Mouse (Mus musculus) C2C12 (cell line): ENCODE measurements around the gene P2rx4. TPM values are rescaled to one million over a fixed set of nuclear protein-coding genes. Genes with fewer than 3 reads are reported as not detected.
"Not testable (repeated sequence)": the region's sequence is repeated elsewhere in the genome, so short reads cannot be mapped to it uniquely, and the experiment has no call there.

Experiments
- H3K27me3 ChIP-seq: one replicate; pipeline ENCODE4 v1.6.1; 2011; ENCODE audit not compliant: control insufficient read depth, insufficient read depth, insufficient read length
- H3K36me3 ChIP-seq: one replicate; pipeline ENCODE4 v1.6.1; 2011; ENCODE audit not compliant: control insufficient read depth, insufficient read depth
- H3K4me3 ChIP-seq: one replicate; pipeline ENCODE4 v1.5.1; 2011; ENCODE audit warnings: mild to moderate bottlenecking, control low read depth; ENCODE audit not compliant: poor library complexity, insufficient read depth, severe bottlenecking
- H3K79me2 ChIP-seq: one replicate; pipeline ENCODE4 v1.6.1; 2011; ENCODE audit not compliant: control insufficient read depth, insufficient read depth
- H3K79me3 ChIP-seq: one replicate; pipeline ENCODE4 v1.6.1; 2011; ENCODE audit warnings: low read depth, control low read depth
- H3ac ChIP-seq: one replicate; pipeline ENCODE3; 2011; ENCODE audit warnings: low read depth; ENCODE audit not compliant: control insufficient read depth, insufficient read length
- CEBPB ChIP-seq: IDR thresholded peaks from one replicate; pipeline ENCODE4 v1.6.1; 2011; ENCODE audit warnings: low read depth, mild to moderate bottlenecking, control low read depth, moderate library complexity
- CTCF ChIP-seq: IDR thresholded peaks from one replicate; pipeline ENCODE4 v1.5.1; 2011; ENCODE audit not compliant: control insufficient read depth, insufficient read depth, insufficient read length
- FOSL1 ChIP-seq: IDR thresholded peaks from one replicate; pipeline ENCODE4 v1.8.0; 2011; ENCODE audit warnings: mild to moderate bottlenecking, low read length; ENCODE audit not compliant: poor library complexity, insufficient read depth, severe bottlenecking
- MAX ChIP-seq: IDR thresholded peaks from one replicate; pipeline ENCODE4 v1.6.1; 2011; ENCODE audit warnings: mild to moderate bottlenecking, control low read depth
- MYOD1 ChIP-seq: IDR thresholded peaks from one replicate; pipeline ENCODE4 v1.6.1; 2011; ENCODE audit warnings: low read depth; ENCODE audit not compliant: control insufficient read depth, insufficient read length
- MYOG ChIP-seq: IDR thresholded peaks from one replicate; pipeline ENCODE4 v1.6.1; 2011; ENCODE audit not compliant: control insufficient read depth, insufficient read length; ENCODE audit errors: extremely low read depth
- USF1 ChIP-seq: IDR thresholded peaks from one replicate; pipeline ENCODE4 v1.6.1; 2011; ENCODE audit warnings: low read depth, mild to moderate bottlenecking, control low read depth, moderate library complexity
- long read RNA-seq, 2 experiments: library from polyadenylated mRNA; unstranded; transcript quantifications; one replicate each; pipeline ENCODE4 v2.0.0; 2019 to 2020
- polyA plus RNA-seq: library from polyadenylated mRNA; unstranded; fragments of >200 nt; fragmentation: generic; extraction: Trizol; gene quantifications from one replicate; pipeline ENCODE4 v1.2.1, GENCODE M21; 2012; ENCODE audit warnings: missing spikeins

Gene P2rx4
- polyA plus RNA-seq: 11.0 TPM
- long read RNA-seq, experiment 1, transcript P2rx4-201 (12 exons, 2,702 nt): major isoform, 27 of 41 reads
- long read RNA-seq, experiment 1, transcript P2rx4-202 (11 exons, 1,887 nt): minor isoform, 5 of 41 reads
- long read RNA-seq, experiment 1, partial matches to known transcripts: 1 of 41 reads
- long read RNA-seq, experiment 1, other reads (novel, unspliced or antisense): 6 of 41 reads
- long read RNA-seq, experiment 2, transcript P2rx4-201 (12 exons, 2,702 nt): major isoform, 98 of 134 reads
- long read RNA-seq, experiment 2, transcript P2rx4-202 (11 exons, 1,887 nt): minor isoform, 15 of 134 reads
- long read RNA-seq, experiment 2, transcript P2rx4-206 (11 exons, 1,111 nt): minor isoform, 5 of 134 reads
- long read RNA-seq, experiment 2, partial matches to known transcripts: 0 of 134 reads
- long read RNA-seq, experiment 2, other reads (novel, unspliced or antisense): 13 of 134 reads

GRCm38 (mm10) chr5:122707276-122708181, at the start of gene P2rx4:
TSS of gene P2rx4 (plus strand) at chr5:122707544.
- TF ChIP-seq CTCF (no peak), MAX (peak; percentile 75), USF1 (peak; percentile 68), FOSL1 (no peak), CEBPB (no peak), MYOG (no peak), MYOD1 (no peak)

GRCm38 (mm10) chr5:122662501-122662900, 44.8 kb upstream of the P2rx4 start:
- Histone ChIP-seq H3K4me3 (no peak overlapping the region), H3K27me3 (no peaks in the 10 kb centered on the region), H3ac (no peak overlapping the region), H3K79me3 (no peaks in the 10 kb centered on the region), H3K36me3 (no peaks in the 10 kb centered on the region), H3K79me2 (no peaks in the 10 kb centered on the region)
- TF ChIP-seq CTCF (no peak), MAX (no peak), MYOD1 (no peak), CEBPB (no peak), USF1 (no peak), MYOG (no peak), FOSL1 (no peak)

More at GRCm38 (mm10) chr5:122707276-122708181, at the start of gene P2rx4:
- Histone ChIP-seq H3K79me2 (no peaks in the 10 kb centered on the region), H3ac (peak within 1 kb of the TSS; percentile 80), H3K27me3 (no peaks in the 10 kb centered on the region), H3K79me3 (no peaks in the 10 kb centered on the region), H3K36me3 (no peaks in the 10 kb centered on the region), H3K4me3 (peak within 1 kb of the TSS; percentile 42)

DNA sequence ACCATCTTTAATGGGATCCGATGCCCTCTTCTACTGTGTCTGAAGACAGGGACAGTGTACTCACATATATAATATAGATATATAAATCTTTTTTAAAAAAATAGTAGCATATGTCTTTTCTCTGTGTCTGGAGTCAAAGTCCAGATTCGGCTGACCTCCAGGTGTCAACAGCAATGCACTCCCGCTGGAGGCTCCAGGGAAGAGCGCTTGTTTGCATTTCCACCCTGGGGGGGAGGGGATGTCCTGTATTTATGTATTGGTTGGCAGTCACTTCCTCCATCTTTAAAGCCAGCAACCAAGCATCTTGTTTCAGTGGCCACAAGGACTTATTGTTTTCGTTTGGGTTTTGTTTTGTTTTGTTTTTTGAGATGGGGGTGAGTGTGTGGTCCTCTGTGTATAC, 42.3 kb upstream of the P2rx4 start:
- no peak overlapping the region for H3ac ChIP-seq
- no peaks in the 10 kb centered on the region for H3K36me3 ChIP-seq
- no peaks in the 10 kb centered on the region for H3K79me2 ChIP-seq
- TF ChIP-seq MYOD1: no peak
- TF ChIP-seq USF1: no peak
- no peak for TF ChIP-seq CEBPB
- no peak for TF ChIP-seq MAX
- TF ChIP-seq MYOG: no peak
- no peak for TF ChIP-seq FOSL1
- TF ChIP-seq CTCF: no peak
- H3K27me3 ChIP-seq: no peaks in the 10 kb centered on the region
- H3K79me3 ChIP-seq: no peaks in the 10 kb centered on the region
- H3K4me3 ChIP-seq: no peak overlapping the region

DNA sequence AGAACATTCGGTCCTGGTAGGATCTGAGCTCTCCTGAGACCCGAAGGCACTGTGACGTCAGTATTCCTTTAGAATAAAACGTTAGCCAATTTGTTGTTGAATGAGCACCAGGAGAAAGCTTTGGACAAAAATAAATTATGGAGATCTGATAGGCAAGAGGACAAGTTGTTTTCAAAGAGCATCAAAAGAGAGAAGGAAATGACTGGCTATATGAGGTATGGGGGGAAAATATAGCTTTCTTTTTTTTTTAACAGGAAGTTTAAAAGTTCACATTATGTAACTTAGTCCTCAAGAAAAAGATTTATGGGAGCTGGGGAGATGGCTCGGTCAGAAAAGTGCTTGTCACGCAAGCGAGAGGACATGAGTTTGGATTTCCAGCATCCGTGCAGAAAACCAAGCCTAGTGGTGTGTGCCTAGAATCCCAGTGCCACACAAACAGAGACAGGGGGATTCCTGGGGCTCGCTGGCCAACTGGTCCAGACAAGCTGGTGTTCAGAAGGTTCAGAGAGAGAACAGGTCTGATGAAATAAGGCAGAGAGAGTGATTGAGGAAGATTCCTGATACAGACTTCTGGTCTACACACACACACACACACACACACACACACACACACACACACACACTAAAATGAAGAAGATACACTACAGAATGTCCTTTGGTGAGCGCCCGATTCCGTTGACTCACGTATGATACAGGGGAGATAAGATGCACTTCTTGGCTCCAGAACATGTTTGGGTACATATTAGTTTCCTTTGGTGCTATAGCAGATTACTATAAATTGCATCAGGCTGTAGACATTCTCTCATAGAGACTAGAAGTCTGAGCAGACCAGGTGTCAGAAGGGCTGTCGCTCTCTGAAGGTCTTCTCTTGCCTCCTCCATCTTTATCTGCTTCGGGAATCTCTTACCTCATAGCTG, 38.1 kb upstream of the P2rx4 start:
- Histone ChIP-seq H3K36me3 (no peaks in the 10 kb centered on the region), H3K27me3 (no peaks in the 10 kb centered on the region), H3K79me3 (no peaks in the 10 kb centered on the region), H3ac (no peak overlapping the region), H3K4me3 (no peak overlapping the region), H3K79me2 (no peaks in the 10 kb centered on the region)
- TF ChIP-seq MYOG (no peak), CTCF (no peak), MAX (no peak), MYOD1 (no peak), USF1 (no peak), CEBPB (no peak), FOSL1 (no peak)

GRCm38 (mm10) chr5:122671641-122672040, 35.7 kb upstream of the P2rx4 start:
- H3K79me3 ChIP-seq, H3ac ChIP-seq, H3K27me3 ChIP-seq, H3K79me2 ChIP-seq, H3K36me3 ChIP-seq, H3K4me3 ChIP-seq: not testable (repeated sequence)
